Mouse (Mus musculus): ENCODE data around the gene Trat1. TPM values are rescaled to one million over a fixed set of nuclear protein-coding genes. Genes with fewer than 3 reads are reported as not detected.

Gene Trat1
- total RNA-seq, 2 experiments from 2014 or later = 0.17 to 1.5 TPM

DNA sequence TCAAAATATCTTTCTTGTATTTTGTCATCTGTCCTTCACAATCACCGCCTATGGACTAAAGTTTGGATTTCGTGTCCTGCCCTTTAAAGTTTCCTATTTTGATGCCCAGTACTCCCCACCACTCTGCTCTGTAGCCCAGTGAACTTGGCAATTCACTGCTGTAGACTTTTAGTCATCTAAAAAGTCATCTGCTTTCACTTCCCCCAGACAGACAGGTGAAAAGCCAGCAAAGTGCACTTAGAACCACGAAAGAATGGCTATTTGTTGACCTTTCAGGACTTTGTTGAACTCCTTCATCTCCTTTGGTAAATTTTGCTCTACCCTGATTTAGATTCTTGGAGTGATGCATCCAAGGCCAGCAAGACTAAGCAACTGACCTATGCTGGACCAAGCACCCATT lies 34.9 kb downstream of the Trat1 start:
- DNase-seq = no peak

GRCm38 (mm10) chr16:48720259-48720658 lies 51.6 kb downstream of the Trat1 start:
- DNase-seq = no peak
- intact Hi-C loops (cut with DNase I) = no loop called here

More for the DNA sequence above, 34.9 kb downstream of the Trat1 start:
- intact Hi-C loops (cut with DNase I) = no loop called here

GRCm38 (mm10) chr16:48719679-48720078 lies 52.1 kb downstream of the Trat1 start:
- intact Hi-C loops (cut with DNase I) = no loop called here

DNA sequence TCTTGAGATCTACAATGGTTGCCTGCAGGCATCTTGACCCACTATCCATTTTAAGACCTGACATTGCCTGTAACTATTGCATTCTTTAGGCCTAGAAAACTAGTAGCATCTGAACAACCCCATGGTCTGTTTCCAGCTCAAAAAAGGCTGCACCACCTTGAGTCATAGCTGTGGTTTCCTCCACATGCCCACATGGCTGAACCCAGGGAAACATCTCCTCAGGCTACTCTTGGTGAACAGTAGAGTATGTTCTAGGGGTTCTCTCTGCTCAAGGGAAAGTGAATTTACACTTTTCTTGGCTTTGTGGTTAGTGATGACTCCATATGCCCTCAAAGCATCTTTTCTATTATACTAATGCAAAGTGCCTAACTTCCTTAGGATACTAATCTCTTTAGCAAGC lies 55.5 kb downstream of the Trat1 start:
- intact Hi-C loops (cut with DNase I) = no loop called here
- DNase-seq = no peak

More at GRCm38 (mm10) chr16:48719679-48720078, 52.1 kb downstream of the Trat1 start:
- peak in 1 of 2 experiments; percentile 0 for DNase-seq

DNA sequence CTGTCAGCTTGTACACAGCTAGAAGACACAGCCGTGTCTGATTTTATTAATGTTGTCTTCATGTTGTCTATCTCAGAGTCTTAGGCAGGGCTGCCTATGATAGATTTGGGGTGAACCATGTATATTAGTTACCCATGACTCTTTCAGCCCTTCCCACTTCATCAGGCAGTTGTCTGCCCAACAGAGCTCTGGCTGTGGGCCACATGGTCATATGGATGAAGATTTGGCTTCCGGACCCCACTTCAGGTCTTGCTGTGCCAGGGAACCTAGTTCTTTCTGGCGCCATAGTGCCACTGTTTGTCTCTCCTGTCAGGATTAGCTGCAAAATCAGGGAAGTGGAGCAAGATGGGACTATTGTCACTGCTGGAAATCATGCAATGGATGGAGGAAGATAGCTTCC lies 69.9 kb downstream of the Trat1 start:
- DNase-seq = no peak
- intact Hi-C loops (cut with DNase I) = no loop called here

Other genes with a start within 250 kb of the Trat1 start
- not detected for gene Retnlb, start 44.8 kb upstream of the Trat1 start, total RNA-seq (2021)
- 1 to 10 TPM; 3.7 to 6.8 TPM for gene Retnla, start 70.5 kb upstream of the Trat1 start, total RNA-seq (2021)
- gene Retnlg, start 100.6 kb upstream of the Trat1 start, total RNA-seq (2021) = 1 to 10 TPM; 1.1 to 1.2 TPM
- gene Dzip3, start 222.1 kb upstream of the Trat1 start, total RNA-seq (2021) = 1 to 10 TPM; 8.2 to 8.3 TPM
- gene Cip2a, start 222.2 kb upstream of the Trat1 start, total RNA-seq (2021) = 1 to 10 TPM; 2.0 to 4.2 TPM

Data from heart, postnatal 14 days (tissue).